Mouse (Mus musculus): ENCODE data around the gene Aimp2.

The Aimp2 gene

GRCm38 (mm10) chr5:143902111-143902510, 7.5 kb downstream of the Aimp2 start:
- no peak for DNase-seq (ENCODE audit: low spot score)

GRCm38 (mm10) chr5:143897635-143898330, 11.9 kb downstream of the Aimp2 start, which contains the start of gene Ankrd61:
Gene Ankrd61, minus strand, starts transcription at chr5:143897685.
- no peak for DNase-seq (ENCODE audit: low spot score)

DNA sequence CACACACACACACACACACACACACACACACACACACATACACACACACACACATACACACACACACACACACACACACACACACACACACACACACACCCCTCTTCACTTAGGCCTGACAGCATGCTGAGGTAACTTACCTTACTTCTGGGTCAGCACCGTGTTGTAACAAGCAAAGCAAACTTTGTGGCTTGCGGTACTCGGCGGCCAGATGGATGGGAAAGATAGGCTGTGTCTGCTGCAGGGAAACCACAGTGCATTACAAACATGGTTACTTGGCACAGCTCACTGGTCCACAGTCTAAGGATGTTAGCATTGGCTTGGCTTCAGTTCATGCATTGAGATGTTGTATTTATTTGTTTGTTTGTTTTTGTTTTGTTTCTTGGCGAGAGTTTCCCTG, 16.3 kb downstream of the Aimp2 start:
- DNase-seq (ENCODE audit: low spot score) = no peak

DNA sequence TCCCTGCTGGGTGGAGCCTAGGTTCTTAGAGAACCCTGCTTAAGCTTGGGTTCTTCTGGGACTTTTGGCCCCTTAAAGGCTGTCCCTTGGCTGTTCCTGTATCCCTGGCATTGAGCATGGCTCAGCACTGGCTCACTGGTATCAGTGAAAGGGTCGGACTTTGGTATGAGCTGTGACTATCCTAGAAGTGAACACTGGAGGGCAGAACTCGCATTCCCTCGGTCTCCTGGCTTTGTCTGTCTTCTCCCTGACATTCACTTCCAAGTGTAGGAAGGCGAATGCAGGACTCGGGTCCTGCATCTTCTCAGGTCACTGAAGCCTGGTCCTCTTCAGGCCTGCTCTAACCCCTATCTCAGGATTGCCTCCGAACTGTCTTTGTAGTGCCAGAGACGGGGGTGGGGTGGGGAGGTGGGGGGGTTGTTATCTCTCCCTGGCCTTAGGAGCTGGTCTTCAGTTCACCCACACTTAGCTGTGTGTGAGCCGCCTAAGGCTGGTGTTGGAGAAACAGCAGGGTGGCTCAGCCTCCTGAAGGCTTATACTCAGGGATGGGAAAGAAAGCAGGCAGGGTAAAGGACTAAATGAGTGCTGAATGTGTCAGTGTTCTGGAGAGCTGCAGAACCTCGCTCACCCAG, 17.3 kb downstream of the Aimp2 start:
- peak; percentile 8 for DNase-seq (ENCODE audit: low spot score)

GRCm38 (mm10) chr5:143890741-143891140, 18.9 kb downstream of the Aimp2 start:
- DNase-seq (ENCODE audit: low spot score) = no peak

DNA sequence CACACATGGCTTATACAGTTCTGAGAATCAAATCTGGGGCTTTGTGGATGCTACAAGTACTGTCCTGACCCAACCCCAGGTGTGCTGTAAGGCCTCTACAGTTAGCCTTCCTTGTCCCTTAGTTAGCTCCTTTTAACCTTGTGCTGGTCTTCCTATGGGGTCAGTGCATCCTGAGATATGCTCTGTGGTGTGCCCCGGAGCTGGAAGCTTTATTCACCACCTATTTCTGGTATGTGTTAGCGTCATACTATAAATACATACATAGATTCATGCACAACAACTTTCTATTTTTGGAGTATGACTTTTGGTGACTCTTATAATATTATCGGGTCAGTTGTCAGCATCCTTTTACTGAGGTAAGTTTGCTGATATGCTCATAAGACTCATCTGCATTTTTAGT, 24.4 kb downstream of the Aimp2 start:
- no peak for DNase-seq (ENCODE audit: low spot score)

DNA sequence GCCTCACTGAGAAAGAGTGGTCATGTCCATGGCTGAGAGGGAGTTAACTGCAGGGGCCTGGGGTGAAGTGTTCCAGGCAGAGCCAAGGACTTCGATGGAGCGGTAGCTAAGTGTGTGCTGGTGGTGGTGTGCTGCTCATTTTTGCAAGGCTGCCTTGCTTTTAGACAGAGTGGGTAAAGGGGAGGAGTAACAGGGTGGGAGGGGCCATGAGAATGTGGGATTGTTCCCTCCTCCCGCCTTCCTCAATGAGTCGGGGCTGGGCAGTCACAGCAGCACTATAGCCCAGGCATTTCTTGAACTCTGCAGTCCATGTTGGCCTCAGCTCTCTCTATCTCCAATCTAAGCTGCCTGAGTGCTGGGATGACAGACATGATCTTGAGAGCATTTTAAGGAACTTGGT, 35.1 kb downstream of the Aimp2 start:
- no peak for DNase-seq (ENCODE audit: low spot score)

DNA sequence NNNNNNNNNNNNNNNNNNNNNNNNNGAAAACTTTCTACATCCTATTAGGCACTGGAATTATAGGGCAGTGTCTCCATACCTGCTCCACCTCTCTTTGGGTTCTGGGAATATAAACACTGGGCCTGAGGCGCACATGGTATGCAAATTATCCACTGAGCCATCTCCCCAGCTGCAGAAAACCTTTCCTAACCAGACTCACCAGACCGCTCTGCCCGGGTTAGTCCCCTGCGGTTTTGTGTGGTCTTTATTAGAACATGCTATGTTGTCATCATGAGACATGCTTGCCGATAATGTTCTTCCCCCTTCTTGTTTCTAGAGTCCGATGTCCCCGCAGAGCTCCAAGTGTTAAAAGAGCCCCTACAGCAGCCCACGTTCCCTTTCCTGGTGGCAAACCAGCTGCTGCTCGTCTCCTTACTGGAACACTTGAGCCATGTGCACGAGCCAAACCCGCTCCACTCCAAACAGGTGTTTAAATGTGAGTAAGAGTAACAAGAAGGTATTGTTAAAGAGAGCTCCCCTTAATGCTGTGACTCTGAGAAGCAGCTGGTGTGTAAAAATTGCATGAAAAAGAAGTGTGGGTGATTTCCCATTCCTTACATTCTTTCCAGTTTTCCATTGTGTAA, 38.0 kb downstream of the Aimp2 start:
- no peak for DNase-seq (ENCODE audit: low spot score)
